Mouse (Mus musculus) large intestine, adult 2 months (tissue): ENCODE data around the gene Ank3. TPM values are rescaled to one million over a fixed set of nuclear protein-coding genes. Genes with fewer than 3 reads are reported as not detected.
A peak's percentile ranks its signal among the peaks of the same experiment; 100 is the strongest.

Experiments used
- DNase-seq: peaks from one replicate; pipeline ENCODE4 v3.0.0-alpha.2; 2012; ENCODE audit warnings: low read depth, low spot score
- WGBS: fragments of 180-500 bp; shearing (Covaris S2); methylation state at CpG from one replicate; pipeline ENCODE4 v1.1.7; 2018; 5-methylcytosine and 5-hydroxymethylcytosine counted together
- polyA plus RNA-seq: library from polyadenylated mRNA; depleted of rRNA; stranded (reverse); fragments of >200 nt; gene quantifications from 2 replicates; pipeline ENCODE4 v1.2.3, GENCODE M21; 2012

The Ank3 gene
- polyA plus RNA-seq, 1 experiment, result 5.1 TPM

GRCm38 (mm10) chr10:69531569-69531968 is 133.0 kb downstream of the Ank3 start:
- 78% methylated on average over 5 of the region's 5 CpGs for WGBS
- DNase-seq, result no peak

GRCm38 (mm10) chr10:69532169-69532730 is 133.7 kb downstream of the Ank3 start:
- no peak for DNase-seq
- whole genome bisulfite sequencing, result 46% methylated on average over 10 of the region's 10 CpGs

GRCm38 (mm10) chr10:69533505-69534388 is 135.2 kb downstream of the Ank3 start:
- DNase-seq, result peak; percentile 38
- whole genome bisulfite sequencing, result 4% methylated on average over 22 of the region's 22 CpGs

- no peak for DNase-seq
- WGBS, result 67% methylated on average over 9 of the region's 9 CpGs
Observed at GRCm38 (mm10) chr10:69534716-69535115, 136.1 kb downstream of the Ank3 start.

GRCm38 (mm10) chr10:69535123-69535930 is 136.8 kb downstream of the Ank3 start:
- DNase-seq, result no peak
- WGBS, result 73% methylated on average over 15 of the region's 15 CpGs

- no peak for DNase-seq
- WGBS, result 78% methylated on average over 4 of the region's 4 CpGs
Observed at GRCm38 (mm10) chr10:69535931-69536200, 137.3 kb downstream of the Ank3 start.

GRCm38 (mm10) chr10:69536372-69537075 is 138.0 kb downstream of the Ank3 start:
- 58% methylated on average over 9 of the region's 9 CpGs for WGBS
- no peak for DNase-seq

GRCm38 (mm10) chr10:69538236-69538635 is 139.7 kb downstream of the Ank3 start:
- 93% methylated on average over 2 of the region's 2 CpGs for WGBS
- no peak for DNase-seq

- 87% methylated on average over 3 of the region's 3 CpGs for WGBS
Observed at GRCm38 (mm10) chr10:69542439-69542838, 143.9 kb downstream of the Ank3 start.

GRCm38 (mm10) chr10:69543876-69544620 is 145.5 kb downstream of the Ank3 start:
- 95% methylated on average over 10 of the region's 10 CpGs for WGBS
- DNase-seq, result no peak

More at GRCm38 (mm10) chr10:69542439-69542838, 143.9 kb downstream of the Ank3 start:
- DNase-seq, result no peak

- 38% methylated on average over 7 of the region's 7 CpGs for WGBS
- no peak for DNase-seq
Observed at GRCm38 (mm10) chr10:69544653-69545052, 146.1 kb downstream of the Ank3 start.

GRCm38 (mm10) chr10:69545936-69546335 is 147.4 kb downstream of the Ank3 start:
- 83% methylated on average over 3 of the region's 3 CpGs for WGBS
- DNase-seq, result no peak

GRCm38 (mm10) chr10:69546643-69547042 is 148.1 kb downstream of the Ank3 start:
- WGBS, result 76% methylated on average over 6 of the region's 6 CpGs
- no peak for DNase-seq

- DNase-seq, result no peak
- 70% methylated on average over 3 of the region's 3 CpGs for WGBS
Observed at GRCm38 (mm10) chr10:69548771-69549170, 150.2 kb downstream of the Ank3 start.

- no peak for DNase-seq
- WGBS, result 61% methylated on average over 4 of the region's 4 CpGs
Observed at GRCm38 (mm10) chr10:69549221-69549620, 150.6 kb downstream of the Ank3 start.

GRCm38 (mm10) chr10:69550824-69551223 is 152.3 kb downstream of the Ank3 start:
- DNase-seq, result no peak
- WGBS, result 70% methylated on average over 4 of the region's 4 CpGs

- WGBS, result 33% methylated on average over 1 of the region's 1 CpGs
- no peak for DNase-seq
Observed at GRCm38 (mm10) chr10:69553091-69553490, 154.5 kb downstream of the Ank3 start.

GRCm38 (mm10) chr10:69555592-69555991 is 157.0 kb downstream of the Ank3 start:
- 88% methylated on average over 4 of the region's 4 CpGs for WGBS
- DNase-seq, result no peak

- no peak for DNase-seq
- 25% methylated on average over 13 of the region's 13 CpGs for WGBS
Observed at GRCm38 (mm10) chr10:69556278-69556677, 157.7 kb downstream of the Ank3 start.
